Mouse (Mus musculus) adrenal gland, postnatal 25 days (tissue): ENCODE data around the gene Cr2. TPM values are rescaled to one million over a fixed set of nuclear protein-coding genes. Genes with fewer than 3 reads are reported as not detected.
"Not testable (repeated sequence)": the region's sequence is repeated elsewhere in the genome, so short reads cannot be mapped to it uniquely, and the experiment has no call there.

ENCODE experiments used
- DNase-seq: peaks from one replicate; pipeline ENCODE4 v3.0.0; 2021; ENCODE audit warnings: mixed read lengths
- long read RNA-seq: library from polyadenylated mRNA; stranded (forward); transcript quantifications from one replicate; pipeline ENCODE4 v2.0.0, GENCODE M21; 2021
- total RNA-seq: library from RNA; stranded (reverse); gene quantifications from 2 replicates; pipeline ENCODE4 v1.2.3, GENCODE M21; 2021

The Cr2 gene
- not detected in 2 replicates for total RNA-seq
- long read RNA-seq, partial matches to known transcripts, result 0 of 3 reads
- long read RNA-seq, other reads (novel, unspliced or antisense), result 3 of 3 reads

DNA sequence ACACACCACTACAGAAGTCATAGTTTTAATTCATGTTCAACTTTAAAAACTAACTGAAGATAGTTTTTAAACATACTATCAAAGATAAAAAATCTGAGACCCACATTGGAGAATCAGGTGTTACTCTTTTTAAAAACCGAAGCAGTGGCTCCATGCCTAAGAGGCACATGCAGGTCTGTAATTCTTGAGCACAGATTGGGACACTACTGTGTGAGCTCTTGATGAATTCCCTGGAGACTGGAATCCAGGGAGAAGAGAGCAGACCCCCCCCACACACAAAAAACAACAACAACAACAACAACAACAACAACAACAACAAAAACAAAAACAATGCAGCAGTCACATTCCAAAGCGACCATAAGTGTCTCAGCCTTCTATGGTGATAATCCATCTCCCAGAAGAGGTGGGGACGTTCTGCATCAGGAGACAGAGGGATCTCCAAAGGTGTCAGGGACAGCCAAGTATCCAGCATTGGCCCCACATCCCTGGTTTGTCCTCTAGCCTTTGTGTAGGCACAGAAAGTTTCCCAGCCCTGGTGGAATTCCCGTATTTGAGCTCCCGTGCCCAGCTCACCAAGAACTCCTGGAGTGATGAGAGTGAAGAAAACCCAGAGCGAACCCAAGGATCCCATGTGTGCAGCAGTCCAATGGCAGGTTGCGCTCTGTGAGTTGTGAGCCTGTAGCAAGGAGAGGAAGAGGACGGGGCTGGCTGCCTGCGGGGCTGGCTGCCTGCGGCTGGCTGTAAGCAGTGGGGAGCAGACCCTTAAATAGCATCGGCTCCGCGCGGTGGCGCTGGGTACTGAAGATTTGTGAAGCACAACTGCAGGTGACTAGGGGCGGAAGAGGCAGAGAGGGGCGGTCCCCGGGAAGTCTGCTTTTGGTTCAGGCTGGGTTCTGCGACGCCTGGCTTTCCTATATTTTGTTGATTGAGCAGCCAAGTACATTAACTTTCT lies at the start of gene Cr2:
Gene Cr2, minus strand, starts transcription at position 737 of the 952 bp plus-strand sequence.
- peak; percentile 21 for DNase-seq

DNA sequence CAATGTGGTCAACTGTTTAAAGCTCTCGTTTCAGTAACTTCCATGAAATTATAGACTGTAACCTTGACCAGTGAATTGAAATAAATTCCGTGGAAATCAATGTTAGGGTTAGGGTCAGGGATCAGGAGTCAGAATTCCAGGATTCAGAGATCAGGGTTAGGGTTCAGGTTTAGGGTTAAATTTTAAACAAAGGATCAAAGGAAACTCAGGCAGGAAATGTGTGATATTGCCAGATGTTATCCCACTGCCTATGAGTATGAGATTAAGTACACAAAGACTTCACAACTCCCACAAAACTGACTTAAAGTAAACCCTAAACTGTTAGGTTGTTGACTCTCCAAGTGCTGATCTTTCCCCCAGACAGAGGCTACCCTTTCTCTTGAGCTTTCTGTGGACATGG lies 45.3 kb upstream of the Cr2 start:
- no peak for DNase-seq

DNA sequence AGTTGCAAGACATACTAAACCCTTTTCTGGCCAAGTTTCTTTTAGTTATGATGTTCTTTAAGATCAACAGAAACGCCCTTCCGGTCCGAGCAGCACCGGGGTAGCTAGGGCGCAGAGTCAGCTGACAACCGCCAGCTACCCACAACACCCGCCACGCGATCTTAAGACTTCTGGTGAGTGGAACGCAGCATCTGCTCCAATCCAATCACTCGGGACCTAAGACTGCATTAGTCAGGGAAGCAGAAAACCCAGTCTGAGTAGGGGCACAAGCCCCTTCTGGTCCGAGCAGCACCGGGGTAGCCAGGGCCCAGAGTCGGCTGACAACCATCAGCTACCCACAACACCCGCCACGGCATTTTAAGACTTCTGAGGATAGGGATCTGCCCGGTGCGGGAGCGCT lies 36.3 kb upstream of the Cr2 start:
- DNase-seq, result not testable (repeated sequence)

DNA sequence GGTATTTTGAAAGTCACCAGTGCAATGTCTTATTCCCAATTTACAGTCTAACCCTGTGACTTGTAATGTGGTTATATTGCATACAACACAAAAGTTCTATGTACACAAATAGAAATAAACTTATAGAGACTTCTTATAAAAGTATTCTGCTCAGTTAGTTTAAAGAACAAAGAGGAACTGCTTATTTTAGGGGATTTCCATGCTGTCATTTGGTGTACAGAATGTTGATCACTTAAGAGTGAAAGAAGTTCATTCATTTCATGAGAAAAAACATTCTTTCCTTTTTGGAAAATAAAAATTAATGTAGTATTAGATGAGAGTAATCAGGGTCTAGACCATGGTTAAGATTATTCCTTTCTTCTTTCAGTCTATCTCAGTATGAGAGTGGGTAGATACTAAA lies 8.2 kb upstream of the Cr2 start:
- DNase-seq, result no peak

DNA sequence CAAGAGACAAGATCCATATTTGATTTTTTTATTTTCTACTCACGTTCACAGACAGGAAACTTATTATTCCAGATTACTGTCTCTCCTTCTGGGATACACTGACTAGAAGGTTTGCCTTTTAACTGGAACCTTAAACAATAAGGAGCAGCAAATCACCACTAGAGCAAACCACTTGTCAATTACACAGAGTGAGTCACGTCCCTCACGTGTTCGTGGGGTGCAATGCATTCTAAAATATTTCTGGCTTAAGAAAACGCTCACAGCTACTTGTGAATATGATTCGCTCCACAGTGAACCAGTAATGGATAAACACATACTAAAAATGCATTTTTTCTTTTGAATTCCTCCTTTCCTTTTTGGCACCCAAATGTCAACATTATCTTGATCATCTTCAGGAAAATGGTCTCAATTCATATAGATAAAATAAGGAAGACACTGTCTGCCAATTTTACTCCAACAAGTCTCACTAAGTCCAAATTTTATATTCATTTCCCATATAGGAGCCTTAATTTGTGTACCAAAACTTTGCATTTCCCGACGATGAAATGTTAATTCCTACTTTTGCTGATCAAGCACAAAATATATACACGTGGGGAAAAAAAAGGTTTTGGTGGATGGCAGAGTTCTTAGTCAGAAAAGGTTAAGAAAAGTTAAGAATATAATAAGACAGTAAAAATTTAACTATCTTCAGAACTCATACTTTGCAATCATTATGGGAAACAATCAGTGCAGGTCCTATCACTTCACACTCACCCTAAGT lies 11.3 kb downstream of the Cr2 start:
- DNase-seq, result no peak

DNA sequence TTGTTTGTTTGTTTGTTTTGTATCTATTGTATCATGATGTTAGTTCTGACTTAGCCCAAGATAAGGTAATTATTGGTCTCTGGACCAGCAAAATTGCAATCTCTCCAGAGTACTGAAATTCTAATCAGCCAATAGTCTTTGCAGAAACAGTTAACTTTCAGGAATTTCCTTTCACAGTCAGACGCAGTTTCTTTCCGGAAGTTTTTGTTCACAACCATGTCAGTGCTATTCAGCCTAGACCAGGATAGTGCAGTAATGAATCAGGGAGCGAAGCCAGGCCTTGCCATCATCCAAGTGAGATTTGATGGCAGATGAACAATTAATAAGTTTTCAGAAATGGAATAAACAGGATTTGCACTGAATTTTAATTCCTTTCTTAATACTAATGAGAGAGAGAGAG lies 44.4 kb downstream of the Cr2 start:
- no peak for DNase-seq

DNA sequence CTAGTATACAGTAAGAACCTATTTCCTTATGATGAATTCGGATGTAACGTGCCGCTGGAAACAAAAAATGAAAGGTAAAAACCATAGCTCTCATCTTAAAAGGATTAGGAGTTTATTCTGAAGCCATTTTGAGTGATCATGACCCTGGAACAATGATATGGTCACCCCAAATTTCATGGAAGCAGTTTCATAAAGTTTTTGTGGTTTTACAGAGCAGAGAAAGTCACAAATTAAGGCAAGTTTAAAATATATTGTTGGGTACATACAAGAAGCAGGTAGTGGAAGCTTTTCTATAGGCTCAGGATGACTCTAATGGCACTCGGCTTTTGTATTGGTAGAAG lies 44.9 kb downstream of the Cr2 start:
- no peak for DNase-seq

DNA sequence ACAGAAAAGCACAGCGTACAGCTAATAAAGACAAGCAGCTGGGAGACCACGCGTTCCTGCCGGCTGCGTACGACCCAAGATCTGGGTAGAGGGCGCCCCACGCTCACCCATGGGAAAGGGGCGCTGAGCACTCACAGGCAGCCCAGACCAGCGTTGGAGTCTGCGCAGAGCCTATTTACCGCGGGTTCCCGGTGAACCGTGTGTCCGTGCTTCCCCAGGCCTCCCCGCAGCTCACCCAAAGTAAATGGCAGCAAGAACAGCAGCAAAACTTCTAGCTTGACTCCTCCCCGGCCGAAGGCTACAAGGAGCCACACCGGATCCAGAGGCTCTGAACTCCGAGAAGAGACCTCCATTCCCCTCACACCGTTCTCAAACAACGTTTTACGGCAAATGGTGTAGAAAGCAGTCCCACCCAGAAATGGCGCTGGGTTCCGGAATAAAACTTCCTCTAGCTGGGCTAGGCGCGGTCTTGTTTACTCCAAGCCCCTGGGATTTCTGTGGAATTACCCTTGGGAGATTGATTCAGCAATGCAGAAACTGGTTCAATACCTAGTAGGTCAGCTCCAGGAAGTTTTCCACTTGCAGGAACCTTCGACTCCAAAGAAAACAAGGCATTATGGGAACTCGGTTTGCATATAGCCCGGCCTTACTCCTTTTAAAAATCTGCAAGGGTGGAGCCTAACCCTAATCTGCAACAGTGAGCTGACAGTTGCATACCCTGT lies 45.4 kb downstream of the Cr2 start, which contains the start of gene Cr1l:
Gene Cr1l, minus strand, starts transcription at position 634 of the 722 bp plus-strand sequence.
- peak; percentile 88 for DNase-seq

DNA sequence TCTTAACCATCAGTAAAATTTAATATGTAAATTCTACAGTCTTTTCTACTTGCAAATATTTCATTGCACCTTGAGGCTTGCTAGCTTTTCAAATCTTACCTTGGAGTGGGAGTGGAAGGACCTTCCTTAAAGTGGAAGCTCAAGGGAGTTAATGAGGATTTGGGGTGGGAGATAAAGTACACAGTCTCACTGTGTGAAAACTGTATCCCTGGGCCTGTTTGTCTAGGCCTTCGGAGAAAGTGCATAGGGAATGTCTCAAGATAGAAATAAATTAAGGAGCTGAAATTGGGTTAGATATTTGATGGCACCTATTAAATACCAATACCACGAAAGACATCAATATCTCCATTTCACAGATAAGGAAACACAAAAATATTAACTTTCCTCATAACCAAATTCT lies 46.0 kb downstream of the Cr2 start:
- no peak for DNase-seq

DNA sequence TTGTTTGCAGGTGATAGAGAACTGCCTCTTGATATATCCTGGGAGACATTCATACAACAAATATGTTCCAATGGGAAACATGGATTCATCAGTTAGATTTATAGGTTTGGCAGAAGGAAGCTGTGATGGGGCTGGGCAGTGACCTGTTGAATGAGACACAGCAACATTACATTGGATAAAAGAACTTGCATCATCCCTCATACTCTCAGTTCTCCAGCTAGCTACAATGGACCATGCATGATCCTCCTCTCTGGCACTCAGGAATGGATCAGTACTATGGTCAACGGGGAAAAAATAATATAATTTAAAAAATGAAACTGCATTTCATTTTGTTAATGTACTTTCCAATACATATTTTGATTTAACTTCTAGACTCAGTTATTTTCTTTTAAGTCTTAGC lies 46.6 kb downstream of the Cr2 start:
- DNase-seq, result no peak

DNA sequence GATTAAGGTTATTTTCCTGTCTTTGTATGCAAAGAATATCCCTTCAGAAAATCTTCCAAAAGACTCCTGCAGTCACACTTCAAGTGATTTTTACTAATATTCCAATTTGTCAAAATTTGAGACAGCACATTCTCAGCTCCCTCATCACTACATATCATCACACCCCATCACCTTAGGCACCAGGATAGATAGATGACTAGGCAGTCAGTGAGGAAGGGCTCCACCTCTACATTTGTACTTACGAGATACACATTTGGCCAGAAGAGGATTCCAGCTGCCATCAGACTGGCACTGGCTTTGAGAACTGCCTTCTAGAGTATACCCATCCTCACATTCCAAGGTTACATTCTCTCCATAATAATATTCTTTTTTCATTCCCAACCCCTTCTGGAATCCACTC lies 62.1 kb downstream of the Cr2 start:
- no peak for DNase-seq

DNA sequence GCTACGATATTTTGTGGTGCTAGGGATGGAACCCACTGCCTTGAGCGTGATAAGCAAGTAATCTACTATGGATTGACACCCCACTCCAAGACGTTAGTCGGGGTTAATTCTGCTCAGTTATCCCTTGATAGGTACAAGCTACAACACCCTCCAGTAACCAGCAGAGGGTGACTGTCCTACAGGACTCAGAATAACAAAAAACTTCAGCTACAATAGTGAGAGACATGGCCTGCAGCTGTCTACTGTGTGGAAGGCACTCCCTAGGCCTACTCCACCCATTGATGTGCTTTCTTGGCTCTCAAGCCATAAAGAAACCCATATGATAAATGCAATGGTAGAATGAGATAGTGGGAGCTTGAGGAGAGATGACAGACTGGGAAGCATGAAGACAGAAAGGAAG lies 62.9 kb downstream of the Cr2 start:
- DNase-seq, result no peak

DNA sequence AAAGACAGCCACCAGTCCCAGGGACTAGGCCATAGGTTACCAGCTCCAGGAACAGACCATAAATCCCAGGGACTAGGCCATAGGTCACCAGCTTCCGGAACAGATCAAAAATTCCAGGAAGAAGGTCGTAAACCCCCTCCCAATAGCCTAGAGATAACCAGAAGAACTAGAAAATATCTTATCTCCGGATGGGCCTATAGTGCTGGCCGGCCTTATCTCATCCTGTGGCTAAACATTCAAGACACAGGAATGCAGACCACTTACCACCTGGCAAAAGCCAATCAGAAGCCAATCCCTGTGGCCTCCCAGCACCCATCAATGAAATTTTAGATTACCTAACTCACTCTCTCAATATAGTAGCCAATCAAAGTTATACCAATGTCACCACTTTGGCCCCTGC lies 75.8 kb downstream of the Cr2 start:
- no peak for DNase-seq

DNA sequence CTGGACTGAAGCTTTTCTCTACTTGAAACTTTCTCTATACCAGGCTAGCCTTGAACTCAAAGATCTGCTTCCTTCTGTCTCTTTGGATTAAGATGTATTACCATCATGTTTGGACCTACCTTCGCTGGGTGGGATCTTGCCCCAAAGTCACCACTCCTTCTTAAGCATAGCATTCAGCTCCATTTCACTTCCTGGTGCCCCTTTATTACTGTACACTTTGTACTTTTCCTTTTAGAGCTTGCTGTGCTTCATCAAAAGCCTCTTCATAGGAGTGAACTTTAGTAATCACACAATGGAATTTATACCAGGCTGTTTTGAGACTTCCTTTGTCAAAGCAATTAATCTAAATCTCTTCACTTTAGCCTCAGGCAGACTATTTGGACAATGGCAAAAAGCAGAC lies 78.5 kb downstream of the Cr2 start:
- no peak for DNase-seq

DNA sequence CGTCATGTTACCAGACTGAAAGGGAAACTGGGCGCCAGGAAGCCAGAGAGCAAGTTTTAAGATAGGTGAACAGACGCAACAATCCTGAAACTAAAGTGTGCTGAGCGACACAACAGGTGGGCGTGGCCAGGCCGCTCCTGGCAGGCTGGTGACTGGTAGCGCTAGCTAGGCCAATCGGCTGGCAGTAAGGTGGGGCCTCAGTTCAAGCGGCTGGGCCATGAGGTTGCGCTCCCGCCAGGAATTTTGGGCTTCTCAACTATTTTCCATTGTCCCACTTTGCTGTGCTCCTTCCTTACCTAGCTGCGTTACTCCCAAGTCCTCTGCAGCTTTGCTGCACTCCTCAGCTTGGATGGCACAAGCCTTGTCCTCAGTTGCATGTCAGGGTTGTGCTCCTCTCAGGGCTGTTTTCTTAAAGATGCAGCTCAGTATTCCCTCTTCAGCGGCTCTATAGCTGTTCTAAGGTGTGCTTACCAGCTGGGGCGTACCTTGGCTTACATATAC lies 84.2 kb downstream of the Cr2 start, which contains the start of gene Cd46:
Gene Cd46, minus strand, starts transcription at position 30 of the 501 bp plus-strand sequence.
- peak; percentile 78 for DNase-seq

DNA sequence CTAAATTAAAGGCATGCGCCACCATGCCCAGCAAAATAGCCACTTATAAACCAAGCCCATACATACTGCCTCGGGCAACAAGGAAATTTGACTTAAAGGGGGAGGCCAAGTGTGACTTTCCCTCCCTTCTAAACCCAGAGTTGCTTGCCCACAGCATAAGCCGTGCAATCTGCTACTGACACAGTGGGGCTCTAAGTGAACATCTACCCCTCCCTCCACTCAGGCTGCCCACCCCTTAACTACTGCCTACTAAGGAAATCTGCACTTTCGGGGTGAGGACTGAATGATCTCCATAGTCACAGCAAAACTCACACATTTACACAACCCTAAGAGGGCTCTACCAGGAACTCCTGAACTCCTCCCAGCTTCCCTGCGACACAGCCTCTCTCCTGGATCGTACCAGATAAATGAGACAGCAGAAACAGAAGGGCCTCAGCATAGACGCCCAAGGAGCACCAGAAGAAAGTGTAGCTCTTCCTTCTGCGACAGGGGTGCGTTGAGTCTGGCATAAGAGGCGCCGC lies 84.8 kb downstream of the Cr2 start:
- DNase-seq, result no peak

Other genes with a start within 250 kb of the Cr2 start
- 43.8 and 51.0 TPM in 2 replicates for gene Cd34, start 237.9 kb downstream of the Cr2 start, total RNA-seq
- 2.0 and 3.2 TPM in 2 replicates for gene Cd46, start 84.5 kb downstream of the Cr2 start, total RNA-seq
- gene Cr1l, start 45.1 kb downstream of the Cr2 start, total RNA-seq, result 88.8 and 90.9 TPM in 2 replicates